Mouse (Mus musculus) lung, embryonic 14.5 days (tissue): ENCODE measurements around the gene Tmem102. TPM values are rescaled to one million over a fixed set of nuclear protein-coding genes. Genes with fewer than 3 reads are reported as not detected.
A peak's percentile ranks its signal among the peaks of the same experiment; 100 is the strongest.

Experiments
- ATAC-seq: fragments of 200-750 bp; cut with Nextera tagmentation; 2 replicates; pipeline ENCODE4 v1.8.0; 2017; ENCODE audit warnings: mild to moderate bottlenecking, moderate TSS enrichment, moderate library complexity; ENCODE audit not compliant: insufficient read depth
- DNase-seq: peaks from one replicate; pipeline ENCODE4 v3.0.0-alpha.2; 2015
- H3K27ac ChIP-seq: fragments of 300-500 bp; sonication (generic); 2 replicates; pipeline ENCODE4 v1.5.1; 2014; ENCODE audit warnings: low read depth, mild to moderate bottlenecking, moderate library complexity
- H3K27me3 ChIP-seq: fragments of 300-500 bp; sonication (generic); 2 replicates; pipeline ENCODE4 v1.6.1; 2014; ENCODE audit warnings: low read length, control low read depth; ENCODE audit not compliant: insufficient read depth
- H3K36me3 ChIP-seq: fragments of 300-500 bp; sonication (generic); 2 replicates; pipeline ENCODE4 v1.6.1; 2014; ENCODE audit warnings: control low read depth; ENCODE audit not compliant: insufficient read depth
- H3K4me1 ChIP-seq: fragments of 300-500 bp; sonication (generic); 2 replicates; pipeline ENCODE4 v1.6.1; 2014; ENCODE audit warnings: antibody characterized with exemption, control low read depth; ENCODE audit not compliant: insufficient read depth
- H3K4me2 ChIP-seq: fragments of 300-500 bp; sonication (generic); 2 replicates; pipeline ENCODE4 v1.6.1; 2014; ENCODE audit warnings: mild to moderate bottlenecking
- H3K4me3 ChIP-seq: fragments of 300-500 bp; sonication (generic); 2 replicates; pipeline ENCODE4 v1.5.1; 2014; ENCODE audit warnings: low read depth, low read length
- H3K9ac ChIP-seq: fragments of 300-500 bp; sonication (generic); 2 replicates; pipeline ENCODE4 v1.6.1; 2014
- H3K9me3 ChIP-seq: fragments of 300-500 bp; sonication (generic); 2 replicates; pipeline ENCODE4 v1.6.1; 2016; ENCODE audit warnings: low read depth, low read length, control low read depth
- CTCF ChIP-seq: IDR thresholded peaks from 2 replicates; pipeline ENCODE4 v1.5.1; 2016; ENCODE audit warnings: antibody characterized with exemption, low read depth
- WGBS: fragments of 180-500 bp; shearing (Covaris S2); extraction: QIAGEN DNeasy Blood & Tissue Kit; methylation state at CpG from one replicate; pipeline ENCODE4 v1.1.7; 2014; 5-methylcytosine and 5-hydroxymethylcytosine counted together
- polyA plus RNA-seq: library from polyadenylated mRNA; unstranded; fragments of >200 nt; fragmentation: Nextera tagmentation; extraction: Ambion mirVana; gene quantifications from 2 replicates; pipeline ENCODE4 v1.2.1, GENCODE M21; 2014

The Tmem102 gene
- polyA plus RNA-seq, 1 experiment from 2014 or later, result 5.0 TPM

DNA sequence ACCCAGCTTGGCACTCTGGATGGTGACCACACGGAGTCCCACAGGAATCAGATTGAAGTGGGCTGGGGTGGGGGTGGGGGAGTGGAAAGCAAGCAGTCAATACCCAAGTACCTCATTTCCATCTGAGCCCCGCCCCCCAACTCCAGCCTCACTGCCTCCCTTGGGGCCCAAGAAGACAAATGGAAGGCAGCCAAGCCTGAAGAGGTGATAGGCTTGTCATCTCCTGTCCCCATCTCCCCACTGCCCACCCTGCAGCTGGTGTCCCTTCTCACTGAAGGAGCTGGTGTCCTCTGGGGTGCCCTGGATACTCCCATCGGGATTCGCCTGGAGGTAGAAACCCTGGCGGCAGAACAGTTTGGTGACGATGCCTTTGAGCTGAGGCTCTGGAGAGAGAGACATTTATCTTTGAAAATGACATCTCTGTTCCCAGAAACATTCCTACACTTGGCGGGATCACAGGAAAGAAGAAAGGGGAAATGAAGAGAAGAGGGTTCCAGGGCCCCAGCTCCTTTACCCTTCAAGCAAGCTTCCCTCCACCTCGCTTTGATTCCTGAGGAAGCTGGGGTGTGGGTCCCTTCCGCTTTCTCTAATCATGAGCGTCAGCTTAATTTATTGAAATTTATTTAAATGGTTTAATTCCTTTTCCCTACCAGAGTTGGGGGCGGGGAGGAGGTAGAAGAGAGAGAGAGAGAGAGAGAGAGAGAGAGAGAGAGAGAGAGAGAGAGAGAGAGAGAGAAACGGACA is 5.9 kb downstream of the Tmem102 start:
- Histone ChIP-seq H3K4me1 (peaks cover 39% of the 10 kb centered on the region), H3K9ac (no peak overlapping the region), H3K4me3 (peak overlapping the region; percentile 52; the same call in 1 of the 2 replicates), H3K27me3 (peaks cover 32% of the 10 kb centered on the region), H3K9me3 (no peaks in the 10 kb centered on the region), H3K27ac (no peak overlapping the region), H3K4me2 (peak overlapping the region; percentile 97), H3K36me3 (no peaks in the 10 kb centered on the region)
- DNase-seq (peak; percentile 32), ATAC-seq (no peak)
- TF ChIP-seq CTCF, result no peak
- 15% methylated on average over 12 of the region's 12 CpGs for WGBS

DNA sequence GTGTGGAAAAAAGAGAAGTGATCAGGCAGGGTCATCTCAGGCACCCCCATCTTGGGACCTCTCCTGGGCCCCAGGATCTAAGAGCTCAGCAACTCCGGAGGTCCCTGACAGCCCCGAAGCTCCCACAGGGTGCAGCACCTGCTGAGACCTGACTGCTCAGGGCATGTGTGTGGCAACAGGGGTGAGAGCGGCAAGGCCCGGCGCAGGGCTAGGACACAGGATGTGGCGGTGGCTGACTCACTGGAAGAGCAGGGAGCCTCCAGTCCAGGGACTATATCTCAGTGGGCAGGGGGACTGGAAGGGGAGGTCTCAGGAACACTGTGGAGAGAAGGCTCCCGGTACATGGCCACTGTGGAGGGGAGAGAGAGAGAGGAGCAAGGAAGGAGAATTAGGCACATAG is 7.5 kb downstream of the Tmem102 start:
- ATAC-seq, result no peak
- H3K27ac ChIP-seq, result no peak overlapping the region

DNA sequence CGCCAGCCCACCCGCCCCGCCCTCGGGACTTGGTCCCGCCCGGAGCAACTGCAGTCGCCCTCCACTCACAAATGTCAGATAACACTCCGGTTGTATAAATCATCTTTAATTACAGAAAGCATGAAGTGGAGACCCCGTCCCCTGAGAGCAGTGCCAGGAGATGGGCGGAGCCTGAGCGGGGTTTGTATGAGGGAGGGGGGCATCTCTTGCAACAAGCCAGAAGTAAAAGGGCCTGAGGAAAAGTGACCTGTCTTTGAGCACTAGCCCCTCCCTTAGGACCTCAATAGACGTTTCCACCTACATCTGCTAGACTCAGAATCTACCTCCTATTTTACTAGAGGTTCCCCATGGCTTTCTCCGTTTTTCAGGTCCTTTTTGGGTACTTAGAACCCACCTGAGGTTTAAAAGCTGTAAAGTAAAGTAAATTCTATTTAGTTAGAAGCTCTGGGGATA is 9.4 kb downstream of the Tmem102 start:
- no peaks in the 10 kb centered on the region for H3K36me3 ChIP-seq
- ATAC-seq (no peak), DNase-seq (no peak)
- H3K9me3 ChIP-seq, result no peaks in the 10 kb centered on the region
- H3K4me3 ChIP-seq, result peak overlapping the region; percentile 49
- TF ChIP-seq CTCF, result no peak
- H3K4me1 ChIP-seq, result peaks cover 16% of the 10 kb centered on the region; the same call in 1 of the 2 replicates
- WGBS, result 1% methylated on average over 13 of the region's 13 CpGs
- 0 out of 2 replicates have a peak, but pooled peaks cover 3% of the 10 kb centered on the region for H3K27me3 ChIP-seq
- peak overlapping the region; percentile 57; the same call in 1 of the 2 replicates for H3K9ac ChIP-seq
- peak overlapping the region; percentile 95 for H3K4me2 ChIP-seq
- no peak overlapping the region for H3K27ac ChIP-seq

More for the DNA sequence above, 7.5 kb downstream of the Tmem102 start:
- no peak for TF ChIP-seq CTCF
- Histone ChIP-seq H3K4me1 (peaks cover 26% of the 10 kb centered on the region), H3K9me3 (no peaks in the 10 kb centered on the region), H3K36me3 (no peaks in the 10 kb centered on the region), H3K4me3 (no peak overlapping the region), H3K27me3 (peaks cover 21% of the 10 kb centered on the region), H3K4me2 (no peak overlapping the region), H3K9ac (no peak overlapping the region)
- DNase-seq, result no peak
- WGBS, result 82% methylated on average over 7 of the region's 7 CpGs

DNA sequence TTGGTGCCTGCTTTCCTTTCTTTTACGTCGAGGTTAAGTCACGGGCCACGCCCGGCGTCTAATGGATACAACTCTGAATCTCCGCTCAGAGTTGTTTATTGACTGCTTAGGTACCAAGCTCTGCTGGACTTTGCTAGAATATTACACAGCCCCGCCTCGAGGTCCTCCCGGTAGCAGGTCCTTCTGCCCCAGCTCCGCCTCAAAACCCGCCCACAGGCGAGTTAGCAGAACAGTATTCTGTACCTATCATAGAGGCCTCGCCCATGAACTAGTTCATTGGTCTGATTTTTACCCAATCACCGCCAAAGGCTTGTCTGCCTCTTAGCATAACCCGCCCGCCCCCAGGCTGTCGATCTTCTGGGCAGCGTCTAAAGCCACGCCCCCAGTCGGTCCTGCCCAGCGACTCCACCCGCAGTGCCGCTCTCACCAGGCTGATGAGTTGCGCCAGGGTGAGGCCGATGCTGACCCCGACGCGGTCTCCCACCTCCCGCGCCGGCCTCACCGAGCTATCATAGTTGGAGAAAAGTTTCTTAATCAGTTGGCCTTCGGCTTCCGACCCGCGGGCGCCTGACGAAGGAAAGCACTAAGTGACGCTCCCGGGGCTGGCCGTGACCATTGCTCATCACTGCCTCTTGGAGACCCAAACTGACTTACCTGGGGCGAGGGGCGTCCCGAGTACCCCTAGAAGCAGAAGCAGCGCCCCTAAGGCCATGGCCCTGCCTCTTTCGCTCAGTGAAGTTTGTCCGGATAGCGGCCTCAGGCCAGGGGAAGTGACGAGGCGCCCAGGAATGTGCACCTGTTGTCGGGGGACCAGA is 10.0 kb downstream of the Tmem102 start, which contains the start of gene Chrnb1:
Gene Chrnb1 (minus strand): TSS at position 776 of the 815 bp plus-strand sequence.
- Histone ChIP-seq H3K4me3 (peak within 1 kb of the TSS; percentile 49), H3K9me3 (no peaks in the 10 kb centered on the region), H3K4me2 (peak within 1 kb of the TSS; percentile 95), H3K36me3 (no peaks in the 10 kb centered on the region), H3K27me3 (0 out of 2 replicates have a peak, but pooled peaks cover 3% of the 10 kb centered on the region), H3K9ac (peak within 1 kb of the TSS; percentile 57), H3K27ac (peak within 1 kb of the TSS; percentile 80), H3K4me1 (peaks cover 13% of the 10 kb centered on the region; the same call in 1 of the 2 replicates)
- 2% methylated on average over 52 of the region's 52 CpGs for WGBS
- DNase-seq, result peak; percentile 96
- ATAC-seq, result peak; percentile 94
- TF ChIP-seq CTCF, result no peak

DNA sequence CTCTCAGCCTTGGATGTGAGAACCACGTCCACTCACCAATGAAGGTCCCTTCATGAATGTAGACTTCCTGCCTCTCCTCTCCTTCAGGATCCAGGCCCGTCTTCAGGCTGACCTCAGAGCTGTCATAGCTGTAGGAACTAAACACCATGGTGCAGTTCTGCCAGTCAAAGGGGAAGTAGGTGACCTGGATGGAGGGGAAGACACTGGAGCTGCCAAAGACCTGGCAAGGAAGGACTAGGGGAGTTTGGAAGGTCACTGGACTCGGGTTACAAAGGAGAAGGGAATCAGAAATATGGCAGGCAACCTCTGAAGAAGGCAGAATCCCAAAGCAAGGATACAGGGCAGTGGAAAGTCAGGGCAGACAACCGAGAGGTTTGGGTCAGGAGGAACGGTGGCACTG is 12.0 kb downstream of the Tmem102 start:
- no peak for TF ChIP-seq CTCF
- ATAC-seq, result no peak
- H3K36me3 ChIP-seq, result no peaks in the 10 kb centered on the region
- no peaks in the 10 kb centered on the region for H3K9me3 ChIP-seq
- no peaks in the 10 kb centered on the region for H3K27me3 ChIP-seq
- no peak for DNase-seq
- H3K4me2 ChIP-seq, result no peak overlapping the region
- H3K4me3 ChIP-seq, result no peak overlapping the region
- H3K27ac ChIP-seq, result no peak overlapping the region
- WGBS, result 63% methylated on average over 5 of the region's 5 CpGs
- H3K4me1 ChIP-seq, result 0 out of 2 replicates have a peak, but pooled peaks cover 4% of the 10 kb centered on the region
- H3K9ac ChIP-seq, result no peak overlapping the region

DNA sequence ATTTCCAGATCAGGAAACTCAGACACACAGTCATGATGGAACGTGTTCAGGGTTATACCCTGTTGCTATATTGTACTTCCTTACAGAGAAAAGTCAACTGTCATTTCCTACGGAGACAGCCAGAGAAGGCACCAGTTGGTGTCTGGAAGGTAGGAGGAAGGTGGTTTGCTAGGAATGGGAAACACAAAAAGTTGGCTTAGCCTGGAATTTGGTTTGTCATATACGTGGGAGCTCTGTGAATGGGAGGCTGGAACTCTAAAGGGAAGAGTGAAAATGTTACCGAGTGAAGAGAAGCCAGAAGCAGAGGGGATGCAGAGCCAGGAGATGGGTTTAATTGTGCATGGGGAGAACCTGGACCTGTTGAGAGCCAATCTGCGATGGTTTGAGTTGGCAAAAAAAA is 14.0 kb downstream of the Tmem102 start:
- H3K27me3 ChIP-seq, result no peaks in the 10 kb centered on the region
- no peak overlapping the region for H3K4me3 ChIP-seq
- no peaks in the 10 kb centered on the region for H3K9me3 ChIP-seq
- ATAC-seq (no peak), DNase-seq (no peak)
- no peak overlapping the region for H3K9ac ChIP-seq
- no peak for TF ChIP-seq CTCF
- no peak overlapping the region for H3K4me2 ChIP-seq
- WGBS, result 69% methylated on average over 5 of the region's 5 CpGs
- H3K27ac ChIP-seq, result no peak overlapping the region
- H3K4me1 ChIP-seq, result 0 out of 2 replicates have a peak, but pooled peaks cover 4% of the 10 kb centered on the region
- no peaks in the 10 kb centered on the region for H3K36me3 ChIP-seq

DNA sequence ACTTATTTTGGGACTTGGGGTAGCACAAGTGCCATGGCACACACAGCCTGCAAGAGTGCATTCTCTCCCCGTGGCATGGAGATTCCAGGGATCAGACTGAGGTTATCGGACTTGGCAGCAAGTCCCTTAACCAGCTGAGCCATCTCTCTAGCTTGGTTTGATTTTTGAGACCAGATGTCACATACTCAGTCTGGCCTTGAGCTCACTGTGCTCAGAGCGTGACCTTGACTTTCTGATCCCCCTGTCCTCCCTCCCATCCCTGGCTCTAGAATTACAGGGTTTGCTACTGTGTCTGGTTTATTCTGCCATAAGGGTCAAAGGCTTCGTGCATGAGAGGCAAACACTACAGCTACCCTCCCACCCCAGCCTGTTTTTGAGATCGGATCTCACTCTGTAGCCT is 16.0 kb downstream of the Tmem102 start:
- no peaks in the 10 kb centered on the region for H3K9me3 ChIP-seq
- H3K27ac ChIP-seq, result no peak overlapping the region
- 54% methylated on average over 5 of the region's 5 CpGs for WGBS
- TF ChIP-seq CTCF, result no peak
- DNase-seq, result no peak
- no peaks in the 10 kb centered on the region for H3K27me3 ChIP-seq
- ATAC-seq, result no peak
- no peak overlapping the region for H3K4me3 ChIP-seq
- H3K4me1 ChIP-seq, result no peaks in the 10 kb centered on the region
- no peak overlapping the region for H3K9ac ChIP-seq
- H3K36me3 ChIP-seq, result no peaks in the 10 kb centered on the region
- no peak overlapping the region for H3K4me2 ChIP-seq
